Mouse (Mus musculus) testis, adult 2 months (tissue): ENCODE results near the gene 4930507D05Rik. TPM values are rescaled to one million over a fixed set of nuclear protein-coding genes. Genes with fewer than 3 reads are reported as not detected.

Source experiments
- H3K27ac ChIP-seq: fragments of 200-500 bp; 2 replicates; pipeline ENCODE4 v1.5.1; 2012; ENCODE audit warnings: low read depth, low read length; ENCODE audit not compliant: control insufficient read depth, insufficient read depth
- H3K27me3 ChIP-seq: fragments of 200-500 bp; 2 replicates; pipeline ENCODE4 v1.6.1; 2012; ENCODE audit warnings: mild to moderate bottlenecking, low read length, moderate library complexity; ENCODE audit not compliant: control insufficient read depth, insufficient read depth
- H3K36me3 ChIP-seq: fragments of 200-500 bp; 2 replicates; pipeline ENCODE4 v1.6.1; 2012; ENCODE audit warnings: mild to moderate bottlenecking, low read length; ENCODE audit not compliant: control insufficient read depth, insufficient read depth
- H3K4me1 ChIP-seq: fragments of 200-500 bp; 2 replicates; pipeline ENCODE4 v1.6.1; 2012; ENCODE audit warnings: low read length; ENCODE audit not compliant: control insufficient read depth, insufficient read depth
- H3K4me3 ChIP-seq: fragments of 200-500 bp; 2 replicates; pipeline ENCODE4 v1.5.1; 2012; ENCODE audit warnings: low read depth, mild to moderate bottlenecking, low read length, moderate library complexity, mixed read lengths; ENCODE audit not compliant: control insufficient read depth
- CTCF ChIP-seq: fragments of 200-500 bp; IDR thresholded peaks from 2 replicates; pipeline ENCODE4 v1.5.1; 2012; ENCODE audit warnings: low read depth, mild to moderate bottlenecking, inconsistent platforms, low read length, moderate library complexity; ENCODE audit not compliant: control insufficient read depth, insufficient read depth, insufficient replicate concordance
- POLR2A ChIP-seq: fragments of 200-500 bp; IDR thresholded peaks from 2 replicates; pipeline ENCODE4 v1.6.1; 2012; ENCODE audit warnings: low read depth, mild to moderate bottlenecking, inconsistent platforms, low read length, moderate library complexity; ENCODE audit not compliant: control insufficient read depth
- polyA plus RNA-seq: library from polyadenylated mRNA; depleted of rRNA; stranded (reverse); fragments of >200 nt; gene quantifications from 2 replicates; pipeline ENCODE4 v1.2.3, GENCODE M21; 2012

4930507D05Rik gene
- polyA plus RNA-seq, 1 experiment = 6.2 TPM

DNA sequence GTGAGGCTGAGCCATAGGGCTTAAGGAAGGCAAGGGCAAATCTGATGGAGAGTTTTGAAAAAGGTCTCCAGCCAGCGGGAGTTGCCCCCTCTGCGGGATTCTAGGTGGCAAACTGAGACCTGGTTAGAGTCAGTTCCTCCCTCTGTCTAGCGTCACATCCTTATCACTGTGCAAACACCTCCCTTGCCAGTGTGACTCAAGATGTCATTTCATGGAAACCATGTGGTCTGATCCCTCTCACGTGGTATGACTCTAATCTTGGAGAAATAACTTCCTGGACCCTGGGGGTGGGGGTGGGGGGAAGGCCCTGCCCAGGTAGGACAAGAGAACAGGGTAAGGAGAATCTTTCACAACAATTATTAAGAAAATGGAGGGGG lies 35.7 kb upstream of the 4930507D05Rik start:
- Histone ChIP-seq H3K36me3 (no peaks in the 10 kb centered on the region), H3K4me1 (no peaks in the 10 kb centered on the region), H3K4me3 (no peak overlapping the region), H3K27ac (no peak overlapping the region), H3K27me3 (no peaks in the 10 kb centered on the region)
- TF ChIP-seq POLR2A (no peak), CTCF (no peak)

GRCm38 (mm10) chr10:62418831-62419356 lies 30.4 kb upstream of the 4930507D05Rik start:
- no peaks in the 10 kb centered on the region for H3K27me3 ChIP-seq
- no peak overlapping the region for H3K4me3 ChIP-seq
- H3K36me3 ChIP-seq = no peaks in the 10 kb centered on the region
- H3K4me1 ChIP-seq = no peaks in the 10 kb centered on the region
- H3K27ac ChIP-seq = no peak overlapping the region
- TF ChIP-seq CTCF (no peak), POLR2A (no peak)

GRCm38 (mm10) chr10:62419422-62419821 lies 29.9 kb upstream of the 4930507D05Rik start:
- no peaks in the 10 kb centered on the region for H3K36me3 ChIP-seq
- no peak overlapping the region for H3K27ac ChIP-seq
- no peaks in the 10 kb centered on the region for H3K4me1 ChIP-seq
- no peaks in the 10 kb centered on the region for H3K27me3 ChIP-seq
- TF ChIP-seq CTCF (no peak), POLR2A (no peak)
- no peak overlapping the region for H3K4me3 ChIP-seq

DNA sequence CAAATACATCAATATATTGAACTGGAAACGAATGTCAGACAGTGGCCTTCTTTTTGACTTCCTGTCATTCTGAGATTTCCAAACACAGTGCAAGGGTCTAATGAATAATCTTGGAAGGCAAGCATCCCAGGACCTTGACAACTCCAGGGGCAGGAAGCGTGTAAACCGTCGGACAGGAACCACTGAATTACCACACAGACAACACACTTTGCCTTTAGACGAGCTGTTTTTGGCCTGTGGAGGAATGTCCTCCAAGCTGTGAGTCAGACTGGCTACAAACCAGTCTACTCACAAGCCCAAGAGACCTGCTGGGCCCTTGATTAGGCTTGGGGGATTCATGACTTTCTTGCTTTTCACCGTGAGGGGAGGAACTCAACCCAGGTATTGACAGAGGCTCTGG lies 28.9 kb upstream of the 4930507D05Rik start:
- no peak for TF ChIP-seq CTCF
- no peak for TF ChIP-seq POLR2A
- Histone ChIP-seq H3K27me3 (no peaks in the 10 kb centered on the region), H3K36me3 (no peaks in the 10 kb centered on the region), H3K27ac (no peak overlapping the region), H3K4me3 (no peak overlapping the region), H3K4me1 (no peaks in the 10 kb centered on the region)

DNA sequence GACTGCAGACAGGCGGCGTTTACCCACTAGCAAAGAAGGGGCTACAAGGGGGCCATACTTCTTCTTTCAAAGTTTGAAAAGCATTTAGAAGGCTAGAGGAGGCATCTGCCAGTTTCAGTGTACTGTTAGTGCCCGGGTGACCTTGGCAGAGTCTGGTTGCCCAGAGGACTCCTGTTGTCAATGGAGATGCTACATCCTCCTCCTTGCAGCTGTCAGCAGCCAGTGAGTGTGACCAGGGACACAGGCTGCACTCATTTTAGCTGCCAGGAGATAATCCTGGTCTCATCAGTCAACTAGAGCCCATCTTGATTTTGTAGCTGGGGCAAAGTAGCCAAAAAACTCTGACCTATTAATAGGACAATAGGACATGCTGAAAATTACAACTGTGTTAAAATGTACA lies 28.2 kb upstream of the 4930507D05Rik start:
- Histone ChIP-seq H3K4me1 (no peaks in the 10 kb centered on the region), H3K27ac (no peak overlapping the region), H3K4me3 (no peak overlapping the region), H3K36me3 (no peaks in the 10 kb centered on the region), H3K27me3 (no peaks in the 10 kb centered on the region)
- no peak for TF ChIP-seq POLR2A
- no peak for TF ChIP-seq CTCF

- H3K27me3 ChIP-seq = no peaks in the 10 kb centered on the region
- no peak within 1 kb of the TSS for H3K4me3 ChIP-seq
- no peak within 1 kb of the TSS for H3K27ac ChIP-seq
- H3K4me1 ChIP-seq = no peaks in the 10 kb centered on the region
- TF ChIP-seq POLR2A (no peak), CTCF (no peak)
- H3K36me3 ChIP-seq = no peaks in the 10 kb centered on the region
Observed at GRCm38 (mm10) chr10:62422255-62422654, 27.0 kb upstream of the 4930507D05Rik start, which contains the start of gene Hkdc1. Gene Hkdc1 (minus strand): TSS chr10:62422491.

- no peaks in the 10 kb centered on the region for H3K4me1 ChIP-seq
- H3K27me3 ChIP-seq = no peaks in the 10 kb centered on the region
- H3K36me3 ChIP-seq = no peaks in the 10 kb centered on the region; the same call in 1 of the 2 replicates
- H3K27ac ChIP-seq = no peak overlapping the region
- no peak overlapping the region for H3K4me3 ChIP-seq
- TF ChIP-seq POLR2A = no peak
- no peak for TF ChIP-seq CTCF
Observed at GRCm38 (mm10) chr10:62425081-62425871, 24.0 kb upstream of the 4930507D05Rik start.

GRCm38 (mm10) chr10:62430427-62430826 lies 18.9 kb upstream of the 4930507D05Rik start:
- H3K4me1 ChIP-seq = no peaks in the 10 kb centered on the region
- no peak overlapping the region for H3K27ac ChIP-seq
- TF ChIP-seq CTCF (no peak), POLR2A (no peak)
- H3K27me3 ChIP-seq = no peaks in the 10 kb centered on the region
- H3K36me3 ChIP-seq = peaks cover 2% of the 10 kb centered on the region
- H3K4me3 ChIP-seq = no peak overlapping the region
